Mouse (Mus musculus) E14TG2a.4 (cell line): ENCODE measurements around the gene Ttc9.

ENCODE experiments used
- CTCF ChIP-seq: conservative IDR thresholded peaks from 2 replicates; pipeline ENCODE4 v1.5.1; 2014; ENCODE audit warnings: low read length
- POU5F1 ChIP-seq: IDR thresholded peaks from 2 replicates; pipeline ENCODE4 v1.6.1; 2014; ENCODE audit warnings: low read length, borderline replicate concordance

GRCm38 (mm10) chr12:81623377-81623776, 7.7 kb upstream of the Ttc9 start:
- TF ChIP-seq CTCF (no peak), POU5F1 (no peak)
